Mouse (Mus musculus): ENCODE results near the gene Mgat5b. TPM values are rescaled to one million over a fixed set of nuclear protein-coding genes. Genes with fewer than 3 reads are reported as not detected.

Gene Mgat5b
- polyA plus RNA-seq, 2 experiments = 0.78 to 3.6 TPM

DNA sequence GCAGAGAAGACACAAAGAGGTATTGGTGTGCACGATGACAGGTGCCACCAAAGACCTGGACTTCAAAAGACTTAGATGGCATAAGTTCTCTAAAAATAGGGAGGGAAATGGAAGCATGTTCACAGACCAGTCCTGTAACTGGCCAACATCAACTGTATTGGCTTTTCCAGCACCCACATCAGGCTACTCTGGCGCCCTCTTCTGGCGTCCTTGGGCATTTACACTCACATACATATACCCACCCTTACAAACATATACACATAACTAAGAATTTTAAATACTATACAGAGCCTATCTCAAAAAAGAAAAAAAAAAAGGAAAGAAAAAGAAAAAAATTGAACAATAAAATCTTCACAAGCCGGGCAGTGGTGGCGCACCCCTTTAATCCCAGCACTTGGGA is 80.3 kb downstream of the Mgat5b start:
- Histone ChIP-seq H3K27ac (replicated peaks; ENCODE audit: low read depth, low read length) (no peak overlapping the region), H3K4me3 (replicated peaks; ENCODE audit: low read length) (no peak overlapping the region), H3K4me2 (replicated peaks; ENCODE audit: low read depth, low read length, severe bottlenecking) (no peak overlapping the region), H3K4me1 (ENCODE audit: control insufficient read depth, insufficient read depth, low read length) (peaks cover 3% of the 10 kb centered on the region; the same call in 1 of the 2 replicates), H3K36me3 (ENCODE audit: control insufficient read depth, insufficient read depth, low read length) (no peaks in the 10 kb centered on the region), H3K9me3 (ENCODE audit: control insufficient read depth, low read length) (0 out of 2 replicates have a peak, but pooled peaks cover 3% of the 10 kb centered on the region), H3K9ac (ENCODE audit: low read depth, low read length, severe bottlenecking) (no peak overlapping the region), H3K27me3 (ENCODE audit: control insufficient read depth, insufficient read depth, low read length) (peaks cover 5% of the 10 kb centered on the region)
- DNase-seq (ENCODE audit: low spot score) = no peak
- 93% methylated on average over 5 of the region's 5 CpGs for WGBS
- TF ChIP-seq POLR2A (IDR thresholded peaks at IDR 0.05; ENCODE audit: borderline replicate concordance, extremely low read depth, insufficient read depth, insufficient read length) = no peak
- no peak for ATAC-seq (ENCODE audit: low FRiP score, low read depth)

DNA sequence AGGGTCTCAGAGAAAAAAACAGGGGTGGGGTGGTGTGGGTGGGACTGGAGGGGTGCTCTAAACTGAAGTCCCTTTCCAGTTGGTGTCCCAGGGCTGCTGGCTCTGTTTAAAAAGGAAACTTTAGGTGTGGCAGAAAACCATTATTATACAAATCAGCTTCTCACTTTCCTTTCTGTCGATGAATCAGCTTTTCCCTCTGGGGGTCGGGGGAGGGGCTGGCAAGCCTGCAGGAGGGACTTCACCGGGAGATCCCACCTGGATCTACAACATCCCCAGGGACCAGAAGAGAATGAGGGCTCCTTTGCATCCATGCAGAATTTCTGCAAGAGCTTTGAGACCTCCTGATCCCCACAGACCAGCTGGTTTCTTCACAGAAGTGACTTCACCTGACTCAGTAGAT is 81.6 kb downstream of the Mgat5b start:
- TF ChIP-seq POLR2A (IDR thresholded peaks at IDR 0.05; ENCODE audit: borderline replicate concordance, extremely low read depth, insufficient read depth, insufficient read length) = no peak
- Histone ChIP-seq H3K27ac (replicated peaks; ENCODE audit: low read depth, low read length) (no peak overlapping the region), H3K4me1 (ENCODE audit: control insufficient read depth, insufficient read depth, low read length) (peaks cover 5% of the 10 kb centered on the region; the same call in 1 of the 2 replicates), H3K36me3 (ENCODE audit: control insufficient read depth, insufficient read depth, low read length) (no peaks in the 10 kb centered on the region), H3K4me2 (replicated peaks; ENCODE audit: low read depth, low read length, severe bottlenecking) (no peak overlapping the region), H3K4me3 (replicated peaks; ENCODE audit: low read length) (no peak overlapping the region), H3K9me3 (ENCODE audit: control insufficient read depth, low read length) (0 out of 2 replicates have a peak, but pooled peaks cover 3% of the 10 kb centered on the region), H3K27me3 (ENCODE audit: control insufficient read depth, insufficient read depth, low read length) (no peaks in the 10 kb centered on the region), H3K9ac (ENCODE audit: low read depth, low read length, severe bottlenecking) (no peak overlapping the region)
- DNase-seq (ENCODE audit: low spot score) = no peak
- 22% methylated on average over 3 of the region's 3 CpGs for WGBS
- ATAC-seq (ENCODE audit: low FRiP score, low read depth) = no peak

DNA sequence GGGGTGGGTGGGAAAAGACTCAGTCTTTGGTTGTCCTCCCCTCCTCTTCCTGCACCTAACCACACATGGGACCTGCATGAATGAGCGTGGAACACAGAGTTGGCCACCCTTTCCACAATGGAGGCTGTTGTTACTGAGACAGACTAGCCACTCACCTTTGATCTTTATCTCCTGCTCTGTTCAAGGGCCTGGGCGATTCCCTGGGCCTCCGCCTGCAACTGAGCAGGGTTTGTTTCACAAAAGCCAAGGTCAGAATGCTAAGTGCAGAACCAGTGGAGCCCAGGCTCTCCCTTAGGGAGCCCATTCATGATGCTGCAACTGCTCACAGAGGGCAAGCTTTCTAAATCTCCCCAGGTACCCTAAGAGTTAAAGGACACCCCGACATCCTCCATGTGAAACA is 83.1 kb downstream of the Mgat5b start:
- 55% methylated on average over 4 of the region's 4 CpGs for WGBS
- Histone ChIP-seq H3K27me3 (ENCODE audit: control insufficient read depth, insufficient read depth, low read length) (no peaks in the 10 kb centered on the region), H3K9ac (ENCODE audit: low read depth, low read length, severe bottlenecking) (no peak overlapping the region), H3K9me3 (ENCODE audit: control insufficient read depth, low read length) (0 out of 2 replicates have a peak, but pooled peaks cover 3% of the 10 kb centered on the region), H3K27ac (replicated peaks; ENCODE audit: low read depth, low read length) (no peak overlapping the region), H3K4me3 (replicated peaks; ENCODE audit: low read length) (no peak overlapping the region), H3K4me1 (ENCODE audit: control insufficient read depth, insufficient read depth, low read length) (peaks cover 5% of the 10 kb centered on the region; the same call in 1 of the 2 replicates), H3K36me3 (ENCODE audit: control insufficient read depth, insufficient read depth, low read length) (no peaks in the 10 kb centered on the region), H3K4me2 (replicated peaks; ENCODE audit: low read depth, low read length, severe bottlenecking) (no peak overlapping the region)
- no peak for ATAC-seq (ENCODE audit: low FRiP score, low read depth)
- TF ChIP-seq POLR2A (IDR thresholded peaks at IDR 0.05; ENCODE audit: borderline replicate concordance, extremely low read depth, insufficient read depth, insufficient read length) = no peak
- no peak for DNase-seq (ENCODE audit: low spot score)

DNA sequence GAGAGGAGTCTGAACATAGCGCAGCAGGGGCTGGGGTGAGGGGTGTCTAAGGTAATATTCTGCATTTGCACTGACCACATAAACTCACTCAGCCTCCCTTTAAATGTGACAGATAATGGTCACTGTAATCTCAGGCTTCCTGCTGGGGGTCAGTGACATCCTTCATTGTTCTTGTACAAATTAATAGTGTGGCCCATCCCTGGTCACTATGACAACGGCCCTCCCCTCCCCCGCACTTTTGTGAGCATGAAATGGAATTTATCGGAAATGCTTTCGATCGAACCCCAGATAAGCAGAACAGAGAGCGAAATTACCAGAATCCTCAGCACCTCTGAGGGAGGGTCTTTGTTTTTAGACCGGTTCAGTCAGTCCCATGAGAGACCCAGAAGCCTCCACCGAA is 84.8 kb downstream of the Mgat5b start:
- Histone ChIP-seq H3K36me3 (ENCODE audit: control insufficient read depth, insufficient read depth, low read length) (no peaks in the 10 kb centered on the region), H3K4me1 (ENCODE audit: control insufficient read depth, insufficient read depth, low read length) (peaks cover 5% of the 10 kb centered on the region; the same call in 1 of the 2 replicates), H3K4me3 (replicated peaks; ENCODE audit: low read length) (no peak overlapping the region), H3K9me3 (ENCODE audit: control insufficient read depth, low read length) (0 out of 2 replicates have a peak, but pooled peaks cover 3% of the 10 kb centered on the region), H3K9ac (ENCODE audit: low read depth, low read length, severe bottlenecking) (no peak overlapping the region), H3K4me2 (replicated peaks; ENCODE audit: low read depth, low read length, severe bottlenecking) (no peak overlapping the region), H3K27me3 (ENCODE audit: control insufficient read depth, insufficient read depth, low read length) (no peaks in the 10 kb centered on the region), H3K27ac (replicated peaks; ENCODE audit: low read depth, low read length) (no peak overlapping the region)
- WGBS = 63% methylated on average over 9 of the region's 9 CpGs
- TF ChIP-seq POLR2A (IDR thresholded peaks at IDR 0.05; ENCODE audit: borderline replicate concordance, extremely low read depth, insufficient read depth, insufficient read length) = no peak
- no peak for ATAC-seq (ENCODE audit: low FRiP score, low read depth)
- DNase-seq (ENCODE audit: low spot score) = no peak

GRCm38 (mm10) chr11:117004277-117004676 is 85.6 kb downstream of the Mgat5b start:
- TF ChIP-seq POLR2A (IDR thresholded peaks at IDR 0.05; ENCODE audit: borderline replicate concordance, extremely low read depth, insufficient read depth, insufficient read length) = no peak
- Histone ChIP-seq H3K4me1 (ENCODE audit: control insufficient read depth, insufficient read depth, low read length) (peaks cover 5% of the 10 kb centered on the region; the same call in 1 of the 2 replicates), H3K27me3 (ENCODE audit: control insufficient read depth, insufficient read depth, low read length) (no peaks in the 10 kb centered on the region), H3K4me3 (replicated peaks; ENCODE audit: low read length) (no peak overlapping the region), H3K4me2 (replicated peaks; ENCODE audit: low read depth, low read length, severe bottlenecking) (no peak overlapping the region), H3K9me3 (ENCODE audit: control insufficient read depth, low read length) (no peaks in the 10 kb centered on the region), H3K9ac (ENCODE audit: low read depth, low read length, severe bottlenecking) (no peak overlapping the region), H3K36me3 (ENCODE audit: control insufficient read depth, insufficient read depth, low read length) (no peaks in the 10 kb centered on the region), H3K27ac (replicated peaks; ENCODE audit: low read depth, low read length) (no peak overlapping the region)
- no peak for DNase-seq (ENCODE audit: low spot score)
- WGBS = 17% methylated on average over 9 of the region's 9 CpGs
- ATAC-seq (ENCODE audit: low FRiP score, low read depth) = no peak

Data from limb, embryonic 14.5 days (tissue).